Mouse (Mus musculus) gastrocnemius, postnatal 10 days (tissue): ENCODE measurements around the gene Frmd4a. TPM values are rescaled to one million over a fixed set of nuclear protein-coding genes. Genes with fewer than 3 reads are reported as not detected.

Experiments used
- DNase-seq: peaks from one replicate; pipeline ENCODE4 v3.0.0; 2021; ENCODE audit warnings: mixed read lengths
- total RNA-seq, 2 experiments: library from RNA; stranded (reverse); gene quantifications; 2 replicates each; pipeline ENCODE4 v1.2.3; 2021

Frmd4a gene
- total RNA-seq, 2 experiments from 2014 or later: 22.1 to 28.3 TPM

GRCm38 (mm10) chr2:4137493-4137892, 120.0 kb downstream of the Frmd4a start:
- DNase-seq: no peak

- DNase-seq: no peak
Measured at GRCm38 (mm10) chr2:4142221-4142950, 124.9 kb downstream of the Frmd4a start.

DNA sequence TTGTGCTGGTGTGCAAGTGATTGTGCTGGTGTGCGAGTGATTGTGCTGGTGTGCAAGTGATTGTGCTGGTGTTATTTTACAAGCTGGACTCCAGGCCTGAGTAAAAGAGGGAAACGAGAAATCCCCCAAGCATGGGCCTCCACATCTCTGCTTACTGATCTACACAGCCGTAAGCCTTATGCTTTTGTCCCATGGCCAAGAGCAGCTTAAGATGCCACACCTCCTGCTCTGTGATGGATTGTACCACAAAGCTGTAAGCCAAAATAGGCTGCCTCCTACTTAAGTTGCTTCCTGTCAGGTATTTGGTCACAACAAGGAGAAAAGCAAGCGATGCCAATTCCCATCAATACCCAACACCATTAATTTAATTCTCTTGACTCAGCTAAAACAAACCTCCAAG, 126.9 kb downstream of the Frmd4a start:
- no peak for DNase-seq

- no peak for DNase-seq
Measured at GRCm38 (mm10) chr2:4152521-4153040, 135.1 kb downstream of the Frmd4a start.

DNA sequence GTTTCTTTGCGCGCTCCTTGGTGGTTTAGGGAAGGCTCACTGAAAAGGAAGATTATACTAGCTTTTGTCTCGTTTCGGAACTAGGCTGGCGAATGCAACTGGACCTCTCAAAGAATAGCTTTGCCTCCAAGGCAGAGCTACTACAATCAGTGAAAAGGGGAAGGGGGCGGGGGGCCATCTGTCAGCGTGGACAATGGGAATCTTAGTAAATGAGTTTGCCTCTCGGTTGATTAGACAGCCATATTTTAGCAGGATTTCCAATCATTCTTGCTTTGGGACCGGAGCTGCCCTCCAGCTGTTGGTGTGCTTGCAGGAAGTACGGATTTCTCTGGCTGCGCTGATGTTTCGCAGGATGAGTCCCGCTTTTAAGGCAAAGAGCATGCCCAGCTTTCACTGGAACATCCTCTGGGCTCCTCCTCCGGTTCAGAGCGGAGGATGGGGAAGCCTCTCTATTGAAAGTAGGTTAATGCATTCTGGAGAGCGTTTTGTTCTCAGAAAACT, 135.7 kb downstream of the Frmd4a start:
- DNase-seq: peak; percentile 14

DNA sequence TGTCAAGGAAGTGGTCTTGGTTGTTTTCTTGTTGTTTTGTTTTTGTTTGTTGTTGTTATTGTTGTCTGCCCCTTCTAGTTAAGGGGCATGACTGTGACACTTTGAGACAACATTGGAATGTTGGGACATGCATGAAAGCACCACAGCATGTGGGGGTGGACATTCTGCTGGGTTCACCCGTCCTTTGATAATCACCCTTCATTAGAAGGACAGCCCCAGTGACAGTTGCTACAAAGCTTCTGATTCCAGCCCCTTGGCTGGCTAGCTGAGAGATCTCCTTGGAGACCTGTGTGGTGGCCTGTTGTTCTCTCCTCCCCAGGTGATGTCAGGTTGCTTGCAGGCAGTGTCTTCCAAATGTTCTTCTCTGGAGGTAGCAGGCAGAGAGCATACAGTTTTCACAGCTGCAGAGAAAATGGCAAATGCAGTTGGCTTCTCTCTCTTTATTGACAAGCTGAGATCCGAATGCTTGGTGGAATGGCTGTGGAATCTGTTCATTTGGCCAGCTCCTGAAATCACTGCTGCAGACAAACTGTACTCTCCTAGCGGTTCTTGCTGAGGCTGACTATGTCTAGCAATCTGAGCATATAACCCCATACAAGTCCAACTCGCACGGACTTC, 136.6 kb downstream of the Frmd4a start:
- DNase-seq: no peak

GRCm38 (mm10) chr2:4154654-4155047, 137.1 kb downstream of the Frmd4a start:
- DNase-seq: no peak

DNA sequence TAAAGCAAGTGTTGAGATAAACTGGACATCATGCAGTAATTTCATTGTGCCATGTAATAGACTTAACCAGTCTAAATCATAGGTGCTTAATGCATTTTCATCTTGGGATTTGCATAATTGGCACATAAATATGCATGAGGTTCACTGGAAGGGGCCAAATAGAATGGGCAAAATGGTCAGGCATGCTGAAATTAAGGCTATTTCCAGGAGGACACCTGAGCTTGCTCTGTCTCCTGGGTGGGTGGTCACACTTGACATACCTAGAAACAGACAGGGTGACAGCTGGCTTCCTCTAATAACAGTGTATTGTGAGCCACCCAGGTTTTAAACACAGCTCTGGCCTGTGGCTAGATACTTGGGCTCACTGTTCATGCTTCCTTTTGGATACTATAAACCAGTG, 137.9 kb downstream of the Frmd4a start:
- no peak for DNase-seq

DNA sequence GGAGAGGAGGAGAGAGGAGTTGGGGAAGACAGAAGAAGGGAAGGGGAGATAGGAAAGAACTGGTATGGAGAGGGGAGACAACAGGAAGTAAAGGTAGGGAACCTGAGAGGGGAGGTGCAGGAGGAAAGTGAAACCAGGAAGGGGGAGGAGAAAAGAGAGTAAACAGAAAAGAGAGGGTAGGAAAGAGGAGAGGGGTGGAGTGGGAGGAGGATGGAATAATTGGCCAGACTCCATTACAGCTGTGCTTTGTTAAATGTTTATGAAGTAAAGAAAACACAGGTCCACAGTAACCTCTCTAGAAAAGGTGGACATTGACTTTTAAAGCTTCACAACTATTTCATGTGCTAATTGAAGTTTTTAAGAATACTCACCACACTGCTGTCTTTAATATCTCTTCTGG, 139.0 kb downstream of the Frmd4a start:
- no peak for DNase-seq

GRCm38 (mm10) chr2:4157396-4157795, 139.9 kb downstream of the Frmd4a start:
- no peak for DNase-seq

DNA sequence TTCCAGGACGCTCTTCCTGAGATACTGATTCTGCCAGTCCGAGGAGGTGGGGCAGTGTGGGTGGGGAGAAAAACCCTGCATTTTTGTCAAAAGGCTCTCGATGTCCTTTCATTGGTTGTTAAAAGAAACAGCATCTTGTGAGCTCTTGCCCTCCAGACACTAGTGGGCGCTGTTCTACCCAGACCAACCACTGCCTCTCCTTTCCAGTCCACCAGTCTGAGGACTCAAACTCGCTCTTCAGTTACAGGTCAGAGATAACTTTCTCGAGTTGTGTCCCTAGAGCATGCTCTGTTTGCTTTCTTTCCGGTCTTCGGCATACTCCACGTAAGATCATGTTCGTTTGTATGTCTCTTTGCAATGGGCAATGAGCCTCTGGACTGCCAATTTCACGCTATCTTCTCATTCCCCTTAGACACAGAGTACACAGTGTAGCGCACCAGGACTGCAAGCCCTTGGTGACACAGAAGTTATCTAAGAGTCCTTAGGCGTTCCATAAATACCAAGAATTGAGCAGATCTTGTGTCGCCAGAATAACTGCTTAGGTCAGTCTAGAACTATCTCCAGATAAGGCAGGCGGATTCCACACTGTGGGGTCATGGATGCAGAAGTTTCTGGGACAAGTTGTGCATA, 142.2 kb downstream of the Frmd4a start:
- no peak for DNase-seq

DNA sequence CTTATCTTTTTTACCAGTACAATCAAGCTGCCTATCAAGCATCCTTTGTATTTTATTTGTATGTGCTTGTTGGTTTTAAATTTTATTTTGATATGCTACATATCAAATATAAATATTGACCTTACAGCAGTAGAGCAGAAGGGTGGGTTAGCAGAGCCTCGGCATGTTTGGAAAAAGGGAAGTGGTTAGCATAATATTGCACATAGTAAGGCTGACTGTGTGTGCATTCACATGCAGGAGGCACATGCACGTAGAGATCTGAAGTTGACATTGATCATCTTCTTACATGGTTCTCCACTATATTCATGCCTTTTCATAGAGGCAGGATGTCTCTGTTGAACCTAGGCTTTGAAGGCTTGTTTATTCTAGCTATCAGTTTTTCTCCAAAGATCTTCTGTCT, 148.7 kb downstream of the Frmd4a start:
- no peak for DNase-seq

GRCm38 (mm10) chr2:4167131-4167530, 149.6 kb downstream of the Frmd4a start:
- no peak for DNase-seq

- DNase-seq: no peak
Measured at GRCm38 (mm10) chr2:4169726-4170125, 152.2 kb downstream of the Frmd4a start.

GRCm38 (mm10) chr2:4170189-4170588, 152.7 kb downstream of the Frmd4a start:
- no peak for DNase-seq

- DNase-seq: no peak
Measured at GRCm38 (mm10) chr2:4184991-4185390, 167.5 kb downstream of the Frmd4a start.

GRCm38 (mm10) chr2:4187521-4187920, 170.0 kb downstream of the Frmd4a start:
- peak; percentile 19 for DNase-seq

DNA sequence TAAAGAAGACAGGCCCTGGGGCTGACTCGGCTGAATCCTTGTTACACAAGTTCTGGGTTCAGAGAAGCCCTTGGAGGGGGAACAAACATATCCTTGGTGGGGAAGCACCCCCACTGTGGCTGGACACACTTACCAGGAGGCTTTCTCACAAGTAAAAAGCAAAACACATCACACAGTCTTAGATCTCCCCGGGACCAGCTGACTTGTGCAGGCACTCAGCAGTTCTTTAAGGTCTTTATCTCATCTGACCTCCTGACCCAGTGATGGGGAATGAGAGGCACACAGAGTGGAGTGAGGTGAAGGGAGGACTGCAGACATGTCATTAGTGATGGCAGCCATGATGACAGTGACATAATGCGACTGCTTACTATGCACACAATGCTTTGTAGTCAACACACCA, 170.8 kb downstream of the Frmd4a start:
- DNase-seq: no peak

- no peak for DNase-seq
Measured at GRCm38 (mm10) chr2:4190345-4190744, 172.8 kb downstream of the Frmd4a start.

DNA sequence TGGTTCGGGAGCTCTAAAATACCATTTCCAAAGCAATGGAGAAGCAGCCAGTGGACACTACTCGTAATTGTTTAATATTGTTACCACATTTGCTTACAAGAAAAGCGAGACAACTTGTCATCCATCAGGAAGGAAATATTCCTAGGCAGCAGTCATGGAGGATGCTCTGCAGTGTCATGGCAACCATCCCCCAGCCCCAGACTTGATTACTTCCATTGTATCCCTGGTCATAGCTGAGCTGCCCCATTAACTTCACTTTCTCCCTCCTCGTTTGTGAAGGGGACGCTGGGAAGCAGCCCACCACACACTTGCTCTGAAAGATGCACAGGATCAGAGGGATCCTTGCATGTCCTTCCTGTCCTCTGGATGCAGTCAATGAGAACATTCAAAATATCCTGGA, 173.5 kb downstream of the Frmd4a start:
- no peak for DNase-seq

GRCm38 (mm10) chr2:4193206-4193605, 175.7 kb downstream of the Frmd4a start:
- DNase-seq: no peak

GRCm38 (mm10) chr2:4194324-4195014, 177.0 kb downstream of the Frmd4a start:
- no peak for DNase-seq

- no peak for DNase-seq
Measured at GRCm38 (mm10) chr2:4196041-4196440, 178.5 kb downstream of the Frmd4a start.
